Mouse (Mus musculus) forebrain, embryonic 12.5 days (tissue): Measurements from ENCODE around the gene Prickle3. TPM values are rescaled to one million over a fixed set of nuclear protein-coding genes. Genes with fewer than 3 reads are reported as not detected.
"Not testable (repeated sequence)": the region's sequence is repeated elsewhere in the genome, so short reads cannot be mapped to it uniquely, and the experiment has no call there.

Experiments
- ATAC-seq: fragments of 200-750 bp; cut with Nextera tagmentation; 2 replicates; pipeline ENCODE4 v1.8.0; 2017; ENCODE audit warnings: moderate TSS enrichment; ENCODE audit not compliant: low FRiP score
- H3K27ac ChIP-seq: fragments of 300-500 bp; sonication (generic); 2 replicates; pipeline ENCODE4 v1.5.1; 2016; ENCODE audit warnings: mild to moderate bottlenecking
- H3K27me3 ChIP-seq: fragments of 300-500 bp; sonication (generic); 2 replicates; pipeline ENCODE4 v1.6.1; 2016; ENCODE audit warnings: mild to moderate bottlenecking
- H3K36me3 ChIP-seq: fragments of 300-500 bp; sonication (generic); replicated peaks from 2 replicates; pipeline ENCODE4 v1.6.1; 2016; ENCODE audit warnings: mild to moderate bottlenecking
- H3K4me1 ChIP-seq: fragments of 300-500 bp; sonication (generic); 2 replicates; pipeline ENCODE4 v1.6.1; 2016
- H3K4me2 ChIP-seq: fragments of 300-500 bp; sonication (generic); 2 replicates; pipeline ENCODE4 v1.6.1; 2016; ENCODE audit warnings: mild to moderate bottlenecking, moderate library complexity
- H3K4me3 ChIP-seq: fragments of 300-500 bp; sonication (generic); replicated peaks from 2 replicates; pipeline ENCODE4 v1.5.1; 2016; ENCODE audit warnings: mild to moderate bottlenecking
- H3K9ac ChIP-seq: fragments of 300-500 bp; sonication (generic); 2 replicates; pipeline ENCODE4 v1.6.1; 2016; ENCODE audit warnings: mild to moderate bottlenecking
- H3K9me3 ChIP-seq: fragments of 300-500 bp; sonication (generic); 2 replicates; pipeline ENCODE4 v1.6.1; 2016
- WGBS: fragments of 180-500 bp; shearing (Covaris S2); methylation state at CpG from one replicate; pipeline ENCODE4 v1.1.7; 2016; 5-methylcytosine and 5-hydroxymethylcytosine counted together
- polyA plus RNA-seq: library from polyadenylated mRNA; unstranded; fragments of >200 nt; fragmentation: Nextera tagmentation; extraction: Ambion mirVana; gene quantifications from 2 replicates; pipeline ENCODE4 v1.2.1, GENCODE M21; 2016

Prickle3 gene
- polyA plus RNA-seq, 1 experiment from 2014 or later, result 2.6 TPM

- not testable (repeated sequence) for H3K4me1 ChIP-seq, H3K36me3 ChIP-seq, H3K9ac ChIP-seq, H3K27ac ChIP-seq, H3K27me3 ChIP-seq, H3K9me3 ChIP-seq
- peak within 1 kb of the TSS; percentile 33 for H3K4me3 ChIP-seq
- ATAC-seq, result peak; percentile 98
- WGBS, result 23% methylated on average over 46 of the region's 60 CpGs
- peak within 1 kb of the TSS; percentile 46 for H3K4me2 ChIP-seq
Observed at GRCm38 (mm10) chrX:7714135-7714899, 57.3 kb downstream of the Prickle3 start, which contains the start of gene Wdr45. Gene Wdr45 (plus strand): TSS chrX:7714333.

GRCm38 (mm10) chrX:7716058-7716457, 59.0 kb downstream of the Prickle3 start:
- H3K4me1 ChIP-seq, H3K27me3 ChIP-seq, H3K4me3 ChIP-seq, H3K27ac ChIP-seq, H3K9ac ChIP-seq, ATAC-seq, H3K36me3 ChIP-seq, H3K4me2 ChIP-seq, H3K9me3 ChIP-seq: not testable (repeated sequence)
- 25% methylated on average over 1 of the region's 1 CpGs for WGBS

Other genes with a start within 250 kb of the Prickle3 start
- 0.26 TPM in 1 of 2 replicates, not detected in the other for gene Foxp3, start 83.6 kb upstream of the Prickle3 start, polyA plus RNA-seq
- 4.1 and 4.4 TPM in 2 replicates for gene Ppp1r3f, start 83.0 kb upstream of the Prickle3 start, polyA plus RNA-seq
- 35.4 and 36.5 TPM in 2 replicates for gene Ccdc22, start 51.7 kb upstream of the Prickle3 start, polyA plus RNA-seq
- gene Cacna1f, start 50.2 kb upstream of the Prickle3 start, polyA plus RNA-seq, result not detected in 2 replicates
- 42.0 and 44.8 TPM in 2 replicates for gene Syp, start 18.8 kb upstream of the Prickle3 start, polyA plus RNA-seq
- gene Plp2, start 14.1 kb downstream of the Prickle3 start, polyA plus RNA-seq, result 45.5 and 52.0 TPM in 2 replicates
- 0.09 and 0.19 TPM in 2 replicates for gene Magix, start 24.0 kb downstream of the Prickle3 start, polyA plus RNA-seq
- gene Gpkow, start 39.9 kb downstream of the Prickle3 start, polyA plus RNA-seq, result 45.6 and 53.4 TPM in 2 replicates
- gene Wdr45, start 57.1 kb downstream of the Prickle3 start, polyA plus RNA-seq, result 21.1 and 21.2 TPM in 2 replicates
- 0.66 TPM in 1 of 2 replicates, not detected in the other for gene Gm45208, start 65.0 kb downstream of the Prickle3 start, polyA plus RNA-seq
- 79.5 and 84.7 TPM in 2 replicates for gene Praf2, start 71.2 kb downstream of the Prickle3 start, polyA plus RNA-seq
- gene Ccdc120, start 93.6 kb downstream of the Prickle3 start, polyA plus RNA-seq, result 29.6 and 31.1 TPM in 2 replicates
- 27.9 and 30.3 TPM in 2 replicates for gene Tfe3, start 105.3 kb downstream of the Prickle3 start, polyA plus RNA-seq
- gene Gripap1, start 132.5 kb downstream of the Prickle3 start, polyA plus RNA-seq, result 75.7 and 84.4 TPM in 2 replicates
- 0.95 and 1.5 TPM in 2 replicates for gene Kcnd1, start 165.0 kb downstream of the Prickle3 start, polyA plus RNA-seq
- 60.8 and 63.0 TPM in 2 replicates for gene Otud5, start 184.1 kb downstream of the Prickle3 start, polyA plus RNA-seq
- 10.4 and 13.2 TPM in 2 replicates for gene Pim2, start 221.0 kb downstream of the Prickle3 start, polyA plus RNA-seq
- 30.4 and 31.8 TPM in 2 replicates for gene Slc35a2, start 226.8 kb downstream of the Prickle3 start, polyA plus RNA-seq
- gene Pqbp1, start 242.0 kb downstream of the Prickle3 start, polyA plus RNA-seq, result 169 and 181 TPM in 2 replicates
- 146 and 158 TPM in 2 replicates for gene Timm17b, start 242.1 kb downstream of the Prickle3 start, polyA plus RNA-seq